Mouse (Mus musculus) adrenal gland, adult 8-10 months (tissue): ENCODE measurements around the gene Nkx2-4. TPM values are rescaled to one million over a fixed set of nuclear protein-coding genes. Genes with fewer than 3 reads are reported as not detected.
A peak's percentile ranks its signal among the peaks of the same experiment; 100 is the strongest.

Experiments used
- DNase-seq: peaks from one replicate; pipeline ENCODE4 v3.0.0; 2022
- total RNA-seq, 4 experiments: library from RNA; stranded (reverse); gene quantifications; 2 replicates each; pipeline ENCODE4 v1.2.4; 2022

Gene Nkx2-4
- total RNA-seq: not detected

DNA sequence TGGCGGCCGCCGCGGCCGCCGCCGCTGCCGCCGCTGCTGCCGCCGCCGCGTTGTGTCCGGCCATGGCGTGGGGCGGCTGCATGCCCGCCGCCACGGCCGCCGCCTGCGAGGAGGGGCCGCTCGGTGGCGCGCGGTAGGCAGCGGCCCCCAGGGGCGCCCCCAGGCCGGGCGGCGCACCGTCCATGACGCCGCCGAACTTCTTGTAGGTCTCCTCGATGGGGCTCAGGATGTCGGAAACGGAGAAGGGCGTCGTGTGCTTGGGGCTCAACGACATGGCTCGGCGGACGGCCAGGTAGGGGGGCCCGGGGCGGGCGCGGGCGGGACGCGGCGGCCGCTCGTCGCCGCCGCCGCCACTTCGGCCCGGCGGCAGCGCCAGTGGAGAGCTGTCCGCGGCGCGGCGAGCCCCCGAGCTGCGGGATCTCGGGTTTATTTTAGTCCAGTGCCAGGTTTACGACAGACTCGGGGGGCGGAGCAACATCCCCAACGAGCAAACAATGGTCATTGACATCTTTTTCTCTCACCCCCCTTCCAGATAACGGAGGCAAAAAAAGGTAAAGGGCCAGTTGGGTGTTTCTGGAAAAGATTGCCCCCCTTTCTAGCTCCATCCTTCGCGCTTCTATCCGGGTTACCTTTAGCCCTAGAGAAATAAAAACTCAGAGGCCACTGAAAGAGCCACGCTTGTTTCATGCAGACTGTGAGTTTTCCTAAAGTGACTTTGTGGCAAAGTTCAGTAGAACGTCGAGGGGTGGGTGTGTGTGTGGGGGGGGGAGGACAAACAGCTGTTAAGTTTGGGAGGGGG is at the start of gene Nkx2-4:
Gene Nkx2-4, minus strand, starts transcription at position 374 of the 799 bp plus-strand sequence.
- DNase-seq: no peak

DNA sequence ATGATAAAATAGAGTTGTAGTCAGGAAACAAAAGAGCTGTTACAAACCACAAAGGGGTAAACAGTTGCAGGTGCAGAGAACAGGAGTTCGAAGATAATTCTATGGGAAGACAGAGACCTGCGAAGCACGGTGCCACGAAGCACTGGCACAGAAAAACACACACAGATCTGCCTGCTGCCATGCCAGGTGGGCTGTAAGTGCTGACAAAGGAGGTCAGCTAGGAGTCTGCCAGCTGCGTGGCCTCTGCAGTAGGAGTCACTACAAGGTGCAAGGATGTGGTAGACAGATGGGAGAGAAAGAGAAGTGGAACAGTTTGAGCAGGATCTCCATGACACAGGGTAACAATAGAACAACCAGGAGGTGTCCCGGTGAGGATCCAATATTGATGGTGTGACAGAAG is 42.1 kb upstream of the Nkx2-4 start:
- DNase-seq: no peak

DNA sequence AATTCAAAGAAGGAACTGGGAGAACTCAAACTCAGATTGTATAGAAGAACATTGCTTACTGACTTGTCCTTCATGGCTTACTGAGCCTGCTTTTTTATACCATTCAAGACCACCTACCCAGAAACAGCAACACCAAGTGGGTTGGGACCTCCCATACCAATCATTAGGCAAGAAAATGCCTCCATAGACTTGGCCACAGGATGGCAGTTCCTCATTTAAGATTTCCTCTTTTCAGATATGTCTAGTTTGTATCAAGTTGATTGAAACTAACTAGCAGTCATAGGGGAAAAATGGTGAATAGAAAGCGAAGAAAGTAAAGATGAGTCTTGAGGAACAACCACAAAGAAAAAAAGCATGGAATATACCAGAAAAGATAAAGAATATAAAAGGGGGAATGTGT is 34.5 kb upstream of the Nkx2-4 start:
- no peak for DNase-seq

DNA sequence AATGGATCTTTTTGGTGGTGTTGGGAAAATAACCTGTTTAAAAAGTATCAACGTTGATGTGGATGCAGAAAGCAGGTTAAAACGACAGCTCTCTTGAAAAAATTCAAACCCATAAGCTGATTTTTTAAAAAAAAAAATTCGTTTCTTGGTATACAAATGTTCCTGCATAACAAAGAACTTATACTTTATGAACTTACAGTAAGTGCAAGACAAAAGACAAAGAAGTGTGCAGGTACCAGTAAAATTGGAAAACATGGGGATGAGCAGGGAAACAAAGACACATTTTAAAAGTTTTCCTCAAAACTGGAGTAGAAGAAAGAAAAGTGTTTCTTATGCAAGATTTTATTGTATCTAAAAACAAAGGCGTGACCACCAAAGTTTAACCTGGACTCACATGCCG is 1.2 kb upstream of the Nkx2-4 start:
- no peak for DNase-seq

DNA sequence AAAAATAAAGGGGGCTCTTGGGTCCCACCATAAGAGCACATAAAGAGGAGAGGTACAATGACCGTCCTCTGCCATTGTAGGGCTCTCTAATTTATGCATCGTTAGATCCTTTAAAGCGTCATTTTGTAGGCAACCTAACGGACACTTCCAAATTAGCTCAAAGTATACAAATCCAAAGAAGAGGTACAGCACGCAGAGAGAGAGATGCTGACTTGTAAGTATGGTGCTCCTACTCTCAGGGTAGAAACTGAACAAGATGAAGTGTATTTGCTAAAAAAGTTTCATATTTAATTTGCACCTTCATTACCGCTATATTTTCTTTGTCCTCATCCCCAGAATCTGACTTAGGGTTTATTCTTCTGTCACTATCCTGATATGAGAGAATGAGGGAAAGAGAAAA is 692 bp upstream of the Nkx2-4 start:
- DNase-seq: no peak

DNA sequence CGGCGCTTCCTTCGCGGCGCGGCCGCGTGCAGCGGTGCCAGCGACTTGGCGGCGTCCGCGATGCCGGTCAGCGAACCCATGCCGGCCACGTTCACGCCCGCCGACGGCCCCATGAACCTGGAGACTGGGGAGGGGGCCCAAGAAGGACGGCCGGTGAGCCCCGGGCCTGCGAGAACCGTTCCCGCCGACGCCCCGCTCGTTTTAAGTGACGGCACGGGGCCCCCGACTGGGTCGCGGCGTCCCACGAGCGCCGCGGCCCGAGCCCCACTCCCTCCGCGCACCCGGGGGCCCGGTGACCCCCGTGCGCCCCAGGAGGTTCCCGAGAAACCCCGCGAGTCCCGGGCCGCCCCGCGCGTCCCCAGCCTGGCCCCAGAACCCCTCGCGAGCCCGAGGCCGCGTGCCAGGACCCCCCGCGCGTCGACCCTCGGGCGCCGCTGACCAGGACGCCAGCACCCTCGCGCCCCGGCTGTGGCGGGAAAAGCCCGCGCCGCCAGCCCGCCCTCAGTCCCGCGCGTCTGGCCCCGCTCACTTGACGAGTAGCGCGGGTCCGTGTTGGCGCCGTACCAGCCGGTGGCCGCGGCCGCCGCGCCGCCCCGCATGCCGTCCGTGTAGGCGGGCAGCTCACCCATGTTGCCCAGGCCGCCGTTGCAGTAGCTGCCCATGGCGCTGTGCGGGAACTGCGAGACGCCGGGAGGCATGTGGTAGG is 726 bp downstream of the Nkx2-4 start:
- DNase-seq: peak; percentile 2

DNA sequence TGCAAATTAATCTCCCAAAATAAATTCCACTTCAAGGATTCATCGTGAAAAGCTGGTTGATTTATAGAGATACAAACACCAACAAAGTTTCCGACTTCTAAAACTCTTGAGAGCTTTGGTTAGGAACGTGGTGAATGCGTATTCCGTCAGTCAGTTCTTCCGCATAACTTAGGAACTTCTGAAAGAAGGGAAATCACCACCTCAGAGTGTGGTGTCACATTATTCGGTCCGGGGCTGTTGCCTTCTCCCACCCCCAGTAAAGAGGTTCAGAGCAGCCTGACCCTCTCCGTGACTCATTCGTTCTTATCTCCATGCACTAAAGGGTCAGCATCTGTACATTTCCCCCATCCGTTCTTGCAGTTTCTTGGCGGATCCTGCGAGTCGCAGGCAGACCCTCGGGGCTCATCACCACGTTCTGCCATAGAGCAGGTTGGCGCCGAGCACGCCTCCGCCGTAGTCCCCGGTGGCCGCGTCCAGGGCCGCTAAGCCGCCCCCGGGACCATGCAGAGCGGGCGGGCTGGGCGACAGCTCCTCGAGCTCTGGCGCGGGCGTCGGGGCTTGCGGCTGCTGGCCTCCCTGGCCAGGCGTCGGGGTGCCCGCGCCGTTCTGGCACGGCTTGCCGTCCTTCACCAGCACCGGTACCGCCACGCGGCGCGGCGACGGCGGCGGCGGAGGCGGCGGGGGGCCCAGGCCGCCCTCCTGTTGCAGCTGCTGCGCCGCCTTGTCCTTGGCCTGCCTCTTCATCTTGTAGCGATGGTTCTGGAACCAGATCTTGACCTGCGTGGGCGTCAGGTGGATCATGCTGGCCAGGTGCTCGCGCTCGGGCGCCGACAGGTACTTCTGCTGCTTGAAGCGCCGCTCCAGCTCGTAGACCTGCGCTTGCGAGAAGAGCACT is 1.5 kb downstream of the Nkx2-4 start:
- peak; percentile 2 for DNase-seq

DNA sequence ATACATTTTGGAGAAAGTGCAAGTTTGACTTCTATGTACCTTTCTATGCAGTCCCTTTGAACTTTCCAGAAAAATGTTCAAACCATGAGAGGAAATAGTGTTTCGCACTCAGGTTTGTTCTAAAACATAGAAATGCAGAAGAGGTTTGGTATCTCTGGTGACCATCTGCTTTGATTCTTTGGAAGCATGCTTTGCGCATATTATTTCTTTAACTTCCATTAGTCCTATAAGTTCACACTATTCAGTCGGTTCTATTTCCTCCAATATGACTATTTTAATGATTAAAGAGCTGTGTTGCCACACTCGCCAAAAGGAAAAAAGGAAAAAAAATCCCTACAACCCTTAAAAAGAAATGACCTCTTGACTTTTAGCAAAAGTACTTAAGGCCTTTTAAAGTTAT is 2.9 kb downstream of the Nkx2-4 start:
- DNase-seq: no peak

DNA sequence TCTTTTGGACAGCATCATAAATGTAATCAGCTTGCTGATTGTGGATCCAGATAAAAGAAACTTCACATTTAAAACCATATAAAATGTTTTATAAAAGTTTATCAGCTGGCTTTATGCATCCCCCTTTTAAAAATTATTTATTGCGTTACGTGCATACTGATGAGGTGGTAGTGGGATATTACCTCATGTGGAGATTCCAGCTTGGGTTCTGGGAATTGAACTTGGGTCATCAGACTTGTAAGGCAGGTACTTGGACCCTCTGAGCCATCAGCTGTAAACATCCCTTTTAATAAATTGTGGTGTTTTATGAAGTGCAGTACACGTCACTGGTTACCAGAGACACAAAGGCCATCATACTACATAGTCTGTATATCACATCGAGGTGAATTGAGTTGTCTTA is 10.8 kb downstream of the Nkx2-4 start:
- DNase-seq: no peak

DNA sequence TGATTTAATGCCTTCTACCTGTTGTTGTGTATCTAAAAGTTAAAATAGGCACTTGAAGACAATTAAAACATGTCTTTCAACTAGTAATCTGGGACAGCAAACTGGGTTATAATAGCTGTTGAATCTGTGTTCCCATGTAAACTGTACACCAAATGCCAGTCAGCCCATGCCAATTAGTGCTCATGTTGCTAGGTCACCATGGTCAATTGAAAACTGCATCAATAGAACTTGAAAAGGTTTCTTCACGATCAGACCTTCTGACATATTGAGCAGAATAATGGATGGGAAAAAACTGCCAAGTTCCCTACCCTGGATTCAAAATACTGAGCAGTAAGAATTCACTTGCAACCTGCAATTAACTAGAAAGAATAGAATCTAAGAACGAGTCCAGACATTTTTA is 11.3 kb downstream of the Nkx2-4 start:
- DNase-seq: no peak

DNA sequence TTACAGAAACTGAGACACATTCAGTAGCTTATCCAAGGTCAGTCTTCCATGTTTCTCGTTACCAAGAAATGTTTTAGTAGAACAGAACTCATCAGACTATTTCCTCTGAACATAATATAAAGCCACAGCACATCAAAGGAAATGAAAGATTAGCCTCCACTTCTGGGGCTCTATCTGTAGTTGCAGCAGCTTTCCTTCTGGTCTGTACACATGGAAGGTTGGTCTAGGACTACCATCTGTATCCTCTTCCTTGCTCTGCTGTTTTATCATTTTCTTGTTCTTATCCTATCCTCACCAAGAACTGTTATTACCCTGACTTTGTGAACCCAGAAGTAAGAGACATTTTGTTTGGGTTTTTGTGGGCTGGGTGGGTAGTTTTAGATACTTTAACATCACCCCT is 14.9 kb downstream of the Nkx2-4 start:
- DNase-seq: no peak

DNA sequence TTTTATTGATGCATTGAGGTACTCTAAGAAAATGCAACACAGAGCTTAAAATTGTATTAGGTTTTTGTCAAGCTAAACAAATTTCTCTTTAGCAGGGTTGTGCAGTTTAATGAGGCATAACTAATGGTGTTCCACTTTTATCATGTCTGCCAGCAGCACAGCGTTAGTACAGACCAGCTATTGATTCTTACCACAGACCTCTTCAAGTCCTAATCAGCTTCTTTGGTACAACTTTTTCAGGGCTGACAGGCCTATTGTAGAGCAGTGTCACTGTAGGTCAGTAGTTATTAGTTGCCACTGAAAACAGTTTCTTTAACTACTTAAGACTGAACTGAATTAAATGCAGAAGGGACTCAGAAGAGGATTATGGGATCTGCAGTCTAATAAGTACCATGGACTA is 16.2 kb downstream of the Nkx2-4 start:
- DNase-seq: no peak

DNA sequence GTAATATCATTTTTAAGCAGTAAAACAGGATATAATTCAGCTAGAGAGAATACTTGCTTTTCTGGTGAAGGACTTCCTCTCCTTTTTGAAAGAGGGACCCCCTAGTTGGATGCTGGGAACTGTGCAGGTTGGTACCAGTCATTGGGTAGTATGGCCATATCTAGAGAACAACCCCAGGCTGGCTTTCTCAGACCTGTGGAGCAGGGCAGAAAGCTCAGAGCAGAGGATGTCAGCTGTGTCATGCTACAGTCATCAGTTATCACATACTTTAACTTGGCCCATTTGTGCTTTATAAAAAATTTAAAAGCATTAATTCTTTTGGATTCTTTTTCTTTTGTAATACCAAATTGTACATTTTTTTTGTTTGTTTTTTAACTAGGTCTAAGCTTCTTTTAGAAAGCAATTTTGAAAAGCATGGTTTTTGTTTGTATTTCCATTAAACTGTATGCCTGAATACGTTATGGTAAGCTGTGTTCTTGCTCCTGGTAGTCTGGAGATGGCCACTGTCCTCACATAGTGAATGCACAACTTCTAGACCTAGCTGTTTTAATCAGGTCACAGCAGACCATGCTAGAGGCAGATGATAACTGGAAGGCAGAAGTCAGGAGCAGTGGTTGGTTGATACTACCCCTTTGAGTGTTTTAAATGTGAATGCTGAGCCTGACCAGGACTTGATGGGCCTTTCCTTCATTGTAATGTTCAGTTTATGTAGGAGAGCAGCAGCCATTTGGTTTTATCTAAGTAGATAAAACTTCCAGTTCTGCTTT is 17.6 kb downstream of the Nkx2-4 start:
- no peak for DNase-seq

DNA sequence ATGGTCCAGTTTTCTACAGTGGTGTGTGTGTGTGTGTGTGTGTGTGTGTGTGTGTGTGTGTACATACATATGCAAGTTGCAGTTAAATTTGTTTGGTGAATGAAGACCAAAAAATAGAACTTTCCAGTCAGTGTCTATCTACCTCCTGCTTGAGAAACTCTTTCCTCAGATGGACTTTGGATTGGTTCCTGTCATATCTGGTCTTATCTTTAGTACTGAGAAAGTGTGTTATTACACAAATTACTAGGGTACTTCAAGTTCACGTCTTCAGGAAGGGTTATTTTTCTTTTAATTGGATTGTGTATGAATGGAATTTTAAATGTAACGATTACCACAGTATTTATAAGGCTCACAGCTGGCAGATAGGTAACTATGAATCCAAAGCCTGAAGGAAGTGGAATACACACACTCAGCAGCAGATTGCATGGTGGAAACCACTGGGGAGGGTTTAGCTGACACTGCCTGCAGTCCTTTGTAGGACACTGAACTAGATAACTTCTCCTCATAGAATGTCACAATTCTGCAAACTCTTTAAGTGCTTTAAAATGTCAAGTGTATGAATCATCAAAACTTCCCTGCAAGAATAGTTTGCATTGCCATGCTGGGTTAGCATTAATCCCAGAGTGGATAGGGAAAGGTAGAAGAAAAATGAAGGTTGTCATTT is 31.9 kb downstream of the Nkx2-4 start:
- no peak for DNase-seq

DNA sequence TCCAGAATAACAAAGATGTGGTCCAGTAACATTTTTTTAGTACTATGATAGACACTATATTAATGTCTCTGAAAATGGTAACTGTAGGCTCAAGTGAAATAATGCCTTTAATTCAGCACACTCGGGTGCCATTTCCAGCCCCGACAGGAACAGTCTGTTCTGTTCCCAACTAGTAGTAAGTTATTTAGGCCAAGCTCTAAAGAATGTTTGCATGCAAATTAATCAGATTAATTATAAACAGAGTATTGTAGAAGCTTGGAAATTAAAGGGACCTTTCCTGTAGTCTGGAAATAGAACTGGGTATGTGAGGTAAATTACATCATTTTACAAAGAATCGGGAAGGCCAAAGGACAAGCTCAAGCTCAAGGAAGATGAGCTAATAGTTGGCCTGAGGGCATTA is 38.2 kb downstream of the Nkx2-4 start:
- no peak for DNase-seq

DNA sequence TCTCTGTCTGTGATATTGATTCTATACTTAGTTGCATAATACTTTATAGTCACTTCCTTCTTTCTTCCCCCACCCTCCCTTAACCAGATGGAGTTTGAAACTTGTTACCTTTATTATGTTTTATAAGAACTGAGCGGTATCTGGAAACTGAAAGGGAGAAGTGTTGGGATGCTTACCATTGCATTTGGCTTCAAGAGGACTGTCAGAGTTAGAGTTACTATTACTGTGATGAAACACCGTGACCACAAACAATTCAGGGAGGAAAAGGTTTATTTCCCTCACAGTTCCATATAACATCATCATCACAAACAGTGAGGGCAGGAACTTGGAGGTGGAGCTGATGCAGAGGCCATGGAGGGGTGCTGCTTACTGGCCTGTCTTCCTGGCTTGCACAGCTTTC is 49.4 kb downstream of the Nkx2-4 start:
- no peak for DNase-seq

Other genes with a start within 250 kb of the Nkx2-4 start
- 10 to 100 TPM; 39.3 to 55.2 (median 50.1) TPM for gene Kiz, start 229.6 kb downstream of the Nkx2-4 start, total RNA-seq
- gene Xrn2, start 72.4 kb downstream of the Nkx2-4 start, total RNA-seq: 10 to 100 TPM; 58.4 to 74.0 (median 61.9) TPM
- gene Nkx2-2, start 108.8 kb upstream of the Nkx2-4 start, total RNA-seq: not detected